Mouse (Mus musculus) neural tube, embryonic 10.5 days (tissue): ENCODE results near the gene Rbbp6.

Source experiments
- DNase-seq: peaks from one replicate; pipeline ENCODE4 v3.0.0-alpha.2; 2017; ENCODE audit warnings: low spot score; ENCODE audit errors: extremely low spot score

Rbbp6 gene

DNA sequence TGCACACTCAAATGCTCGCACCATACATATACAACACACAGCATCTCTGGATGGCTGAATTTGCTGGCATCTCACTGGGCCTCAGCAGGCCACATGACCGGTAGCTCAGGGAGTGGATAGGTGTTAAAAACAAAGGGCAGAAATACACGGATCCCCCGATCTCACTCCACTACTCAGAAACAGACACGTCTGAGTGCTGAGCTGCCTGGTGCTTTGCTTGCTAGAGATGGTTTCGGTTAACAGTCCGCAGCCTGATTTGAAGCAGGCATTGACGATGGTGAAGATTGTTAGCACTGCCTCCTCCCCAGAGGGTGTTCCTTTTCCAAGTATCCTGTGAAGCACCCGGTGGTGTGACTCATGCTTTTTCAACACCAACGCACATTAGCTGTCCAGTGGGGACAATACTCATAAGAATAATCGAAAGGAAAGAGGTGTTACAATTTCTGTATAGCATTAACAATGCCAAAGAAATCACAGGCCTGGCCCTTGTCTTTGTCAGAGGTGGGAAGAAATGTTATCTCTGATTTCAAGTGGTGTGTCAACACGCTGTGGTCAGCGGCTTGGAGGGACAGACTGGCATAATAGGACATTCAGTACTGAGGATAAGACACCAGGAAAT, 81.1 kb downstream of the Rbbp6 start:
- DNase-seq: no peak
